ENCODE assay signal across 11 mouse cellular contexts in genomic region chr4:155700425-155700824, GRCm38 (mm10). TPM values are rescaled to one million over a fixed set of nuclear protein-coding genes. Genes with fewer than 3 reads are reported as not detected.
DNase-seq lines count a peak whose midpoint lies in the region; ATAC-seq and TF ChIP-seq lines count a peak whose summit lies in the region.
"Had no signal": no experiment of that assay in that cellular context is flagged by ENCODE, and none has a peak within 500 bp of the region (broad histone marks: within the 10 kb centered on the region; RNA-seq: fewer than 3 reads in every experiment).

No protein-coding gene starts in this region.

- ATAC-seq in heart, postnatal 0 days (ENCODE audit: insufficient read depth, low read depth): no peak
- ATAC-seq in midbrain, postnatal 0 days (ENCODE audit: low FRiP score): no peak
- no peak for ATAC-seq in granulocyte monocyte progenitor cell, adult 5-6 weeks (replicated peaks; ENCODE audit: poor library complexity, severe bottlenecking)
- ATAC-seq: midbrain, embryonic 13.5 days had no signal

- H3K36me3 ChIP-seq in heart, postnatal 0 days (replicated peaks; ENCODE audit: control insufficient read depth, insufficient read depth, low read length): no peaks in the 10 kb centered on the region
- H3K36me3 ChIP-seq in midbrain, postnatal 0 days (ENCODE audit: insufficient read depth, low read length): no peaks in the 10 kb centered on the region
- H3K36me3 ChIP-seq in midbrain, embryonic 10.5 days: no peaks in the 10 kb centered on the region
- H3K36me3 ChIP-seq: hindbrain, embryonic 15.5 days; midbrain, embryonic 13.5 days had no signal

- peaks cover 5% of the 10 kb centered on the region; the same call in 1 of the 2 replicates for H3K4me1 ChIP-seq in heart, postnatal 0 days (ENCODE audit: control insufficient read depth, insufficient read depth)
- H3K4me1 ChIP-seq in midbrain, postnatal 0 days (ENCODE audit: insufficient read depth, low read length): peaks cover 16% of the 10 kb centered on the region
- peaks cover 9% of the 10 kb centered on the region for H3K4me1 ChIP-seq in midbrain, embryonic 10.5 days

- no peak overlapping the region for H3K27ac ChIP-seq in heart, postnatal 0 days (ENCODE audit: low read depth)
- H3K27ac ChIP-seq in midbrain, postnatal 0 days (ENCODE audit: low read depth, low read length): no peak overlapping the region
- H3K27ac ChIP-seq in midbrain, embryonic 10.5 days (replicated peaks): no peak overlapping the region
- H3K27ac ChIP-seq: hindbrain, embryonic 15.5 days; midbrain, embryonic 13.5 days had no signal

- H3K27me3 ChIP-seq in heart, postnatal 0 days (ENCODE audit: control insufficient read depth, insufficient read depth, low read length): 0 out of 2 replicates have a peak, but pooled peaks cover 7% of the 10 kb centered on the region
- no peaks in the 10 kb centered on the region for H3K27me3 ChIP-seq in midbrain, postnatal 0 days (ENCODE audit: insufficient read depth, low read length)
- H3K27me3 ChIP-seq in midbrain, embryonic 10.5 days (ENCODE audit: low read depth, poor library complexity, severe bottlenecking): peaks cover 19% of the 10 kb centered on the region
- H3K27me3 ChIP-seq: hindbrain, embryonic 15.5 days had no signal

- no peak for DNase-seq in heart, postnatal 0 days (ENCODE audit: low spot score)
- no peak for DNase-seq in heart, postnatal 4 days
- DNase-seq in midbrain, postnatal 0 days (ENCODE audit: low spot score): peak; percentile 35
- no peak for DNase-seq in midbrain, embryonic 10.5 days (ENCODE audit: low spot score)
- DNase-seq in T-cell, adult 2 months (ENCODE audit: low spot score): peak; percentile 37
- peak; percentile 51 for DNase-seq in retina, embryonic 14.5 days (ENCODE audit: low spot score)
- DNase-seq in layer of hippocampus, adult 11-12 months (ENCODE audit: low spot score): no peak
- DNase-seq: thymus, postnatal 25 days had no signal

- H3K9me3 ChIP-seq in heart, postnatal 0 days (replicated peaks; ENCODE audit: control insufficient read depth, low read length): no peaks in the 10 kb centered on the region
- no peaks in the 10 kb centered on the region for H3K9me3 ChIP-seq in midbrain, postnatal 0 days (ENCODE audit: low read length)
- no peaks in the 10 kb centered on the region for H3K9me3 ChIP-seq in midbrain, embryonic 10.5 days (replicated peaks)
- H3K9me3 ChIP-seq: hindbrain, embryonic 15.5 days; midbrain, embryonic 13.5 days had no signal

- no peak for TF ChIP-seq EP300 in heart, postnatal 0 days (IDR thresholded peaks at IDR 0.05; ENCODE audit: low read depth)

- TF ChIP-seq CTCF in heart, postnatal 0 days (IDR thresholded peaks at IDR 0.05; ENCODE audit: low read depth): peak; percentile 71
- TF ChIP-seq CTCF in midbrain, postnatal 0 days (IDR thresholded peaks at IDR 0.05): peak; percentile 79

- H3K4me3 ChIP-seq in heart, postnatal 0 days (ENCODE audit: low read depth, low read length): no peak overlapping the region
- H3K4me3 ChIP-seq in midbrain, postnatal 0 days (ENCODE audit: low read depth, low read length): no peak overlapping the region
- no peak overlapping the region for H3K4me3 ChIP-seq in midbrain, embryonic 10.5 days
- H3K4me3 ChIP-seq: hindbrain, embryonic 15.5 days; midbrain, embryonic 13.5 days had no signal

- H3K4me2 ChIP-seq in heart, postnatal 0 days (ENCODE audit: low read depth, low read length): no peak overlapping the region
- no peak overlapping the region for H3K4me2 ChIP-seq in midbrain, postnatal 0 days (ENCODE audit: low read depth, low read length, poor library complexity, severe bottlenecking)
- H3K4me2 ChIP-seq: hindbrain, embryonic 15.5 days; midbrain, embryonic 13.5 days had no signal

- H3K9ac ChIP-seq in heart, postnatal 0 days (replicated peaks; ENCODE audit: low read depth, low read length): no peak overlapping the region
- H3K9ac ChIP-seq in midbrain, postnatal 0 days (replicated peaks; ENCODE audit: low read length, poor library complexity, severe bottlenecking): no peak overlapping the region
- H3K9ac ChIP-seq: hindbrain, embryonic 15.5 days; midbrain, embryonic 13.5 days had no signal

RNA-seq across cellular contexts. Expression of gene Ssu72, which starts 4.2 kb away (rescaled TPM):
- total RNA-seq in heart, postnatal 0 days (2014; rRNA removed; ENCODE audit: low replicate concordance): 83.6 and 95.7 TPM in 2 replicates
- 106 TPM in 2 replicates for polyA plus RNA-seq in heart, postnatal 0 days (2015; fragmentation: Nextera tagmentation; extraction: Ambion mirVana)
- total RNA-seq in heart, postnatal 4 days (2021): 10 to 100 TPM; 60.3 to 64.9 TPM
- total RNA-seq in midbrain, postnatal 0 days (2014; rRNA removed): 84.1 and 90.7 TPM in 2 replicates
- 152 and 153 TPM in 2 replicates for polyA plus RNA-seq in midbrain, postnatal 0 days (2015; fragmentation: Nextera tagmentation; extraction: Ambion mirVana)
- polyA plus RNA-seq in midbrain, embryonic 10.5 days (2016; fragmentation: Nextera tagmentation; extraction: Ambion mirVana): 167 and 169 TPM in 2 replicates
- total RNA-seq in granulocyte monocyte progenitor cell, adult 5-6 weeks (2014; fragmentation: Nextera tagmentation): 58.5 and 75.8 TPM in 2 replicates
- 80.5 and 99.6 TPM in 2 replicates for total RNA-seq in granulocyte monocyte progenitor cell, adult 5-6 weeks (2017)

RNA-seq across cellular contexts. Expression of gene Fndc10, which starts 6.3 kb away (rescaled TPM):
- 4.1 and 9.7 TPM in 2 replicates for total RNA-seq in heart, postnatal 0 days (2014; rRNA removed; ENCODE audit: low replicate concordance)
- 1.8 and 2.1 TPM in 2 replicates for polyA plus RNA-seq in heart, postnatal 0 days (2015; fragmentation: Nextera tagmentation; extraction: Ambion mirVana)
- 1 to 10 TPM; 3.5 to 4.7 TPM for total RNA-seq in heart, postnatal 4 days (2021)
- total RNA-seq in midbrain, postnatal 0 days (2014; rRNA removed): 43.8 and 46.4 TPM in 2 replicates
- 24.3 and 27.4 TPM in 2 replicates for polyA plus RNA-seq in midbrain, postnatal 0 days (2015; fragmentation: Nextera tagmentation; extraction: Ambion mirVana)
- 0.98 and 1.1 TPM in 2 replicates for polyA plus RNA-seq in midbrain, embryonic 10.5 days (2016; fragmentation: Nextera tagmentation; extraction: Ambion mirVana)
- 2.8 and 7.6 TPM in 2 replicates for total RNA-seq in granulocyte monocyte progenitor cell, adult 5-6 weeks (2014; fragmentation: Nextera tagmentation)
- total RNA-seq in granulocyte monocyte progenitor cell, adult 5-6 weeks (2017): 0.88 and 2.1 TPM in 2 replicates

RNA-seq across cellular contexts. Expression of gene Mib2, which starts 31.4 kb away (rescaled TPM):
- total RNA-seq in heart, postnatal 0 days (2014; rRNA removed; ENCODE audit: low replicate concordance): 27.3 and 30.4 TPM in 2 replicates
- 9.9 and 12.1 TPM in 2 replicates for polyA plus RNA-seq in heart, postnatal 0 days (2015; fragmentation: Nextera tagmentation; extraction: Ambion mirVana)
- 10 to 100 TPM; 15.9 to 17.7 TPM for total RNA-seq in heart, postnatal 4 days (2021)
- 115 and 118 TPM in 2 replicates for total RNA-seq in midbrain, postnatal 0 days (2014; rRNA removed)
- 49.3 and 49.5 TPM in 2 replicates for polyA plus RNA-seq in midbrain, postnatal 0 days (2015; fragmentation: Nextera tagmentation; extraction: Ambion mirVana)
- 22.0 and 22.5 TPM in 2 replicates for polyA plus RNA-seq in midbrain, embryonic 10.5 days (2016; fragmentation: Nextera tagmentation; extraction: Ambion mirVana)
- 2.9 and 18.0 TPM in 2 replicates for total RNA-seq in granulocyte monocyte progenitor cell, adult 5-6 weeks (2014; fragmentation: Nextera tagmentation)
- 15.6 and 17.7 TPM in 2 replicates for total RNA-seq in granulocyte monocyte progenitor cell, adult 5-6 weeks (2017)

RNA-seq across cellular contexts. Expression of gene Tmem240, which starts 34.2 kb away (rescaled TPM):
- total RNA-seq in heart, postnatal 0 days (2014; rRNA removed; ENCODE audit: low replicate concordance): 0.57 and 1.7 TPM in 2 replicates
- 0.41 and 0.48 TPM in 2 replicates for polyA plus RNA-seq in heart, postnatal 0 days (2015; fragmentation: Nextera tagmentation; extraction: Ambion mirVana)
- under 1 TPM; 0.36 to 0.43 TPM for total RNA-seq in heart, postnatal 4 days (2021)
- total RNA-seq in midbrain, postnatal 0 days (2014; rRNA removed): 51.0 and 78.0 TPM in 2 replicates
- 34.9 and 37.9 TPM in 2 replicates for polyA plus RNA-seq in midbrain, postnatal 0 days (2015; fragmentation: Nextera tagmentation; extraction: Ambion mirVana)
- polyA plus RNA-seq in midbrain, embryonic 10.5 days (2016; fragmentation: Nextera tagmentation; extraction: Ambion mirVana): 0.65 and 1.2 TPM in 2 replicates
- 0.32 and 0.95 TPM in 2 replicates for total RNA-seq in granulocyte monocyte progenitor cell, adult 5-6 weeks (2014; fragmentation: Nextera tagmentation)
- 0.31 TPM in 1 of 2 replicates, not detected in the other for total RNA-seq in granulocyte monocyte progenitor cell, adult 5-6 weeks (2017)

RNA-seq across cellular contexts. Expression of gene Mmp23, which starts 47.2 kb away (rescaled TPM):
- 66.6 and 76.6 TPM in 2 replicates for total RNA-seq in heart, postnatal 0 days (2014; rRNA removed; ENCODE audit: low replicate concordance)
- 49.8 and 49.9 TPM in 2 replicates for polyA plus RNA-seq in heart, postnatal 0 days (2015; fragmentation: Nextera tagmentation; extraction: Ambion mirVana)
- total RNA-seq in heart, postnatal 4 days (2021): 10 to 100 TPM; 32.3 to 33.1 TPM
- 4.1 and 6.4 TPM in 2 replicates for total RNA-seq in midbrain, postnatal 0 days (2014; rRNA removed)
- polyA plus RNA-seq in midbrain, postnatal 0 days (2015; fragmentation: Nextera tagmentation; extraction: Ambion mirVana): 4.4 and 5.6 TPM in 2 replicates
- 4.7 TPM in 2 replicates for polyA plus RNA-seq in midbrain, embryonic 10.5 days (2016; fragmentation: Nextera tagmentation; extraction: Ambion mirVana)
- not detected in 2 replicates for total RNA-seq in granulocyte monocyte progenitor cell, adult 5-6 weeks (2014; fragmentation: Nextera tagmentation)
- total RNA-seq in granulocyte monocyte progenitor cell, adult 5-6 weeks (2017): not detected in 2 replicates

Comparison
In these comparisons a context has a peak if more than half of its experiments do, and no peak if none do; other contexts are left out.
1. DNase-seq: peak in midbrain, postnatal 0 days (single experiment), T-cell, adult 2 months (single experiment) and retina, embryonic 14.5 days (single experiment); none in heart, postnatal 0 days (single experiment), heart, postnatal 4 days (single experiment), midbrain, embryonic 10.5 days (single experiment) and layer of hippocampus, adult 11-12 months (single experiment).